Mouse (Mus musculus): ENCODE measurements around the gene Srrm4. TPM values are rescaled to one million over a fixed set of nuclear protein-coding genes. Genes with fewer than 3 reads are reported as not detected.

Gene Srrm4
- polyA plus RNA-seq, 1 experiment from 2014 or later = 6.4 TPM

DNA sequence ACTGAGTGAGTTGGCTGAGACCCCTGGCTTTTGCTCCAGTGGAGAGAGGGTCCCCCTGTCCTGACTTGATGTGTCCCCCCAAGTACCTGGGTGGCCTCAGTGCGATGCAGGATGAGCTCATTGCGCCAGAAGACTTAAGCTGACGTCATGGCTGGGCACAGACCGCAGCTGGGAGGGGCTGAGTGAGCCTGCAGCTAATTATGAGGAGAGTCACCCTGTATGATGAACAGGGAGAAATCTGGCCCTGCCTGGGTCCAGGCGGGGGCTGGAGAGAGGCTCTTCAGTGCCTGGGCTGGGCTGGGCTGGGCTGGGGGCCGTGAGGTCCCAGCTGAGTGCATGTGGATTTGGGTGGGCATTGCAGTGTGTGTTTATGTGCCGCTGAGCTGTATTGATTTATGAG, 166.3 kb downstream of the Srrm4 start:
- H3K27ac ChIP-seq = no peak overlapping the region
- 83% methylated on average over 7 of the region's 7 CpGs for WGBS
- H3K36me3 ChIP-seq (replicated peaks) = no peaks in the 10 kb centered on the region
- H3K4me1 ChIP-seq = peaks cover 43% of the 10 kb centered on the region
- H3K27me3 ChIP-seq (ENCODE audit: poor library complexity, severe bottlenecking) = peaks cover 28% of the 10 kb centered on the region
- H3K9me3 ChIP-seq = no peaks in the 10 kb centered on the region
- no peak for DNase-seq (ENCODE audit: extremely low spot score, low spot score)
- H3K4me3 ChIP-seq = no peak overlapping the region

DNA sequence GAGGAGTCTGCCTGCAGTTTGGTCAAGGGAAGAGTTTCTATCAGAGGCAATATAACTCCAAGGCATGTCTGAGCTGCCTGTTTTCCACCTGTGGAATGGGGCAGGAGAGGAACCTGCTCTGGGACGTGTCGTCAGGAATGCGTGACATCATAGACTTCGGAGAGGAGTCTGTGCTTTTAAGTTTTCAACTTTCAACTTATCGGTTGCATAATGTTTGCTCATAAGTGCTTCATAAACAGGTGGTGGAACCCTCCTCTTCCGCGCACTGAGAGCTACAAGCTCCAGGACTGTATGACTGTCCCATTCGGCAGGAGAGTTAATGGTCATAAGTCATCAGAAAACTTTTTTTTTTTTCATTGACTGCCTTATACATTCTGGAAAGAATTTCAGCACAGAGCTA, 167.9 kb downstream of the Srrm4 start:
- H3K9me3 ChIP-seq = no peaks in the 10 kb centered on the region
- peaks cover 51% of the 10 kb centered on the region for H3K4me1 ChIP-seq
- H3K27me3 ChIP-seq (ENCODE audit: poor library complexity, severe bottlenecking) = peaks cover 28% of the 10 kb centered on the region
- H3K27ac ChIP-seq = no peak overlapping the region
- H3K36me3 ChIP-seq (replicated peaks) = no peaks in the 10 kb centered on the region
- WGBS = 86% methylated on average over 8 of the region's 8 CpGs
- no peak overlapping the region for H3K4me3 ChIP-seq
- no peak for DNase-seq (ENCODE audit: extremely low spot score, low spot score)

GRCm38 (mm10) chr5:116422699-116423201, 168.9 kb downstream of the Srrm4 start, which contains the start of gene Hspb8:
Gene Hspb8 (minus strand): TSS chr5:116422864.
- Histone ChIP-seq H3K27ac (peak within 1 kb of the TSS; percentile 84), H3K4me3 (peak within 1 kb of the TSS; percentile 49), H3K36me3 (replicated peaks) (no peaks in the 10 kb centered on the region), H3K9me3 (no peaks in the 10 kb centered on the region), H3K4me1 (peaks cover 57% of the 10 kb centered on the region), H3K27me3 (ENCODE audit: poor library complexity, severe bottlenecking) (peaks cover 28% of the 10 kb centered on the region)
- peak; percentile 55 for DNase-seq (ENCODE audit: extremely low spot score, low spot score)
- whole genome bisulfite sequencing = under 1% methylated on average over 20 of the region's 20 CpGs

DNA sequence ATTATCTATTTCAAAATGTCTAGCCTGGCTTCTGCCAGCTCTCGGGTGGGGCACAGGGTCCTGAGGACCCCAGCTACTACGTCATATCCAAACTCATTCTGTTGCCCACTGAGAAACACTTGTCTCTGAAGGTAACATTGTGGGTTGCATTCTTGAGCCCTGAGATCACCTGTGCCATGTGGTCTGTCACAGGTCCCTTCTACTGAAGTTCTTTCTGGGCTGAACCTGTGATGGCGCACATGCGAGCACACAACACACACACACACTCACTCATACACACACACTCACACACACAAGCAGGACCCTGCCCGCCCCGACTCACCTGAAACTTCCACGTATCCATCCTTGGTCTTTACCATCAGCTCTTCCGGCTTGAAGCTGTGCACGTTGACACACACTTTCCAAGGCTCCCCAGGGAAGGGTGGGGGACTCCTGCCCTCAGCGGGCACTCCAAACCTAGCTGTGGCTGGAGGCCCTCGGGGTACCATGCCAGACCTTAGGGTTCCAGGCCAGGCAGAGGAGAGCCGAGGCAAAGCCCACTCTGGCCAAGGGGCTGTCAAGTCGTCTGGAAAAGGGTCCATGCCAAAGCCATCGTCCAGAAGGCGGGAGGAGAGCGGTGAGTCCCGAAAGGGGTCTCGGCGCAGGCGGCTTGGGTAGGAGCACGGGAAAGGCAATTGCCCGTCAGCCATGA, 169.7 kb downstream of the Srrm4 start:
- Histone ChIP-seq H3K9me3 (no peaks in the 10 kb centered on the region), H3K4me3 (peak overlapping the region; percentile 49), H3K4me1 (peaks cover 64% of the 10 kb centered on the region), H3K27ac (peak overlapping the region; percentile 84), H3K27me3 (ENCODE audit: poor library complexity, severe bottlenecking) (peaks cover 28% of the 10 kb centered on the region), H3K36me3 (replicated peaks) (no peaks in the 10 kb centered on the region)
- no peak for DNase-seq (ENCODE audit: extremely low spot score, low spot score)
- WGBS = 59% methylated on average over 22 of the region's 22 CpGs

GRCm38 (mm10) chr5:116420759-116421225, 170.8 kb downstream of the Srrm4 start:
- 5% methylated on average over 6 of the region's 6 CpGs for WGBS
- H3K36me3 ChIP-seq (replicated peaks) = no peaks in the 10 kb centered on the region
- H3K4me3 ChIP-seq = peak overlapping the region; percentile 24; the same call in 1 of the 2 replicates
- peaks cover 75% of the 10 kb centered on the region for H3K4me1 ChIP-seq
- peak overlapping the region; percentile 79 for H3K27ac ChIP-seq
- peak; percentile 67 for DNase-seq (ENCODE audit: extremely low spot score, low spot score)
- no peaks in the 10 kb centered on the region for H3K9me3 ChIP-seq
- H3K27me3 ChIP-seq (ENCODE audit: poor library complexity, severe bottlenecking) = peaks cover 28% of the 10 kb centered on the region

DNA sequence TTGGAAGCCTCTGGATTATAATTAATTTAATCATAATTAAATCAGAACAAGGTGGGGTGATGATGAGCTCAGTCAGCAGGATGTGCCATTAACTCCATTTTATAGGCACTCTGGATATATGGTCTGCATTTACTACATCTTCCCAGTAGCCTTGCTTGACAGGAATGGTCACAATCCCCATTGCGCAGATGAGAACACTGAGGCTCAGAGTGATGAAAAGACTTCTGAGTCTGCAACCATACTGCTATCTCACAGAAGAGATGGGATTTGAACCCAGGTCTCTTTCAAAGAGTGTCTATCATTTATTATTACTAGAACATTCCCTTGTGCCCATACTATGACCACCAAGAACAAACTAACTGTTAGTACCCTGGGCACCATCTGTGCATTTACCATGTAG, 171.4 kb downstream of the Srrm4 start:
- peaks cover 28% of the 10 kb centered on the region for H3K27me3 ChIP-seq (ENCODE audit: poor library complexity, severe bottlenecking)
- H3K4me1 ChIP-seq = peaks cover 78% of the 10 kb centered on the region
- peak overlapping the region; percentile 24; the same call in 1 of the 2 replicates for H3K4me3 ChIP-seq
- WGBS = 92% methylated on average over 1 of the region's 1 CpGs
- H3K9me3 ChIP-seq = no peaks in the 10 kb centered on the region
- peak overlapping the region; percentile 79 for H3K27ac ChIP-seq
- H3K36me3 ChIP-seq (replicated peaks) = no peaks in the 10 kb centered on the region
- no peak for DNase-seq (ENCODE audit: extremely low spot score, low spot score)

- Histone ChIP-seq H3K9me3 (no peaks in the 10 kb centered on the region), H3K4me1 (peaks cover 81% of the 10 kb centered on the region), H3K4me3 (no peak overlapping the region), H3K27me3 (ENCODE audit: poor library complexity, severe bottlenecking) (peaks cover 28% of the 10 kb centered on the region), H3K36me3 (replicated peaks) (0 out of 2 replicates have a peak, but pooled peaks cover 3% of the 10 kb centered on the region), H3K27ac (peak overlapping the region; percentile 79)
- WGBS = 50% methylated on average over 6 of the region's 6 CpGs
- no peak for DNase-seq (ENCODE audit: extremely low spot score, low spot score)
Observed at GRCm38 (mm10) chr5:116419322-116420045, 172.1 kb downstream of the Srrm4 start.

GRCm38 (mm10) chr5:116416208-116416607, 175.4 kb downstream of the Srrm4 start:
- no peak for DNase-seq (ENCODE audit: extremely low spot score, low spot score)
- 0 out of 2 replicates have a peak, but pooled peaks cover 8% of the 10 kb centered on the region for H3K27me3 ChIP-seq (ENCODE audit: poor library complexity, severe bottlenecking)
- H3K4me3 ChIP-seq = peak overlapping the region; percentile 24; the same call in 1 of the 2 replicates
- no peaks in the 10 kb centered on the region for H3K9me3 ChIP-seq
- peaks cover 88% of the 10 kb centered on the region for H3K4me1 ChIP-seq
- 0 out of 2 replicates have a peak, but pooled peaks cover 5% of the 10 kb centered on the region for H3K36me3 ChIP-seq (replicated peaks)
- WGBS = 13% methylated on average over 5 of the region's 5 CpGs
- H3K27ac ChIP-seq = peak overlapping the region; percentile 81

DNA sequence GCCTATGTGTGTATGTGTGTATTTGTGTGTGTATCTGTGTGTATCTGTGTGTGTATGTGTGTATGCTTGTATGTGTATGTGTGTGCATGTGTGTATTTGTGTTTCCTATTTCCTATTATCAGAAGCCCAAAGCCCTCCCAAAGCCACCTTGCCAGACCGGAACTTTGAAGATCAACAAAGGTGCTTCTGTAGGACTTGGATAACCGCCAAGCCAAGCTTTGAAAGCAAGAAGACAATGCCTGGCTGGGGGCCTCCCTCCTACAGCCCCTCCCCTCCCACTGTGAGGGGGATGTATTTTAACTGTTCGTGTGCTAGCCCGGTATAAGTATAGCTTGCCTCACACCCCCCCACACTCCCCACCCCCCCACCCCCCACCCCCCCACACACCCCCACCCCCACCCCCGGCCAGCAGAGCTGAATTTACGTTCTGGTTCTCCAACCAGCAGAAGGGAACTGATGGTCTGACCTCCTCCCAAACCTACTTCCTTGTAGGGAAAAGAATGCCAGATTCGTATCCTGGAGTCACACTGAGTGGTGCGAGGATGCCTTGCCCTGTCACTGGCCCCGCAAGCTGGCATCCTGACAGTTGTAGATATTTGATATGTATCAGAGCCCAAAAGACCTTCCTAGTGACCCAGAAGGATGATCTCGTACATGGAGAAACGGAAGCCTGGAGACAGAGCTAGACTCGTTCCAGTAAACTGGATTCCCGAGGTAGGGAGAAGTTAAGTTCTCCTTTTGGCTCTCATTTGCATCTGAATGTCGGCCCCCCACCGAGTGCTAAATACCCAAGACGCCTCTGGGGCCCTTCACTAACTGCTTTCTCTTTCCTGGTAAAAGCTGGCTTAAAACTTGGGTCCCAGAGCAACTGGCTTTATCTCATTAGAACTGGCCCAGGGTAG, 181.7 kb downstream of the Srrm4 start:
- H3K27ac ChIP-seq = peak overlapping the region; percentile 75
- peaks cover 74% of the 10 kb centered on the region for H3K4me1 ChIP-seq
- 0 out of 2 replicates have a peak, but pooled peaks cover 19% of the 10 kb centered on the region for H3K27me3 ChIP-seq (ENCODE audit: poor library complexity, severe bottlenecking)
- peak overlapping the region; percentile 32 for H3K4me3 ChIP-seq
- H3K9me3 ChIP-seq = no peaks in the 10 kb centered on the region
- peak; percentile 47 for DNase-seq (ENCODE audit: extremely low spot score, low spot score)
- WGBS = 1% methylated on average over 16 of the region's 16 CpGs
- 0 out of 2 replicates have a peak, but pooled peaks cover 5% of the 10 kb centered on the region for H3K36me3 ChIP-seq (replicated peaks)

- H3K4me1 ChIP-seq = peaks cover 67% of the 10 kb centered on the region
- WGBS = 53% methylated on average over 9 of the region's 9 CpGs
- H3K27ac ChIP-seq = peak overlapping the region; percentile 75
- no peak overlapping the region for H3K4me3 ChIP-seq
- H3K9me3 ChIP-seq = no peaks in the 10 kb centered on the region
- no peaks in the 10 kb centered on the region for H3K36me3 ChIP-seq (replicated peaks)
- 0 out of 2 replicates have a peak, but pooled peaks cover 16% of the 10 kb centered on the region for H3K27me3 ChIP-seq (ENCODE audit: poor library complexity, severe bottlenecking)
- DNase-seq (ENCODE audit: extremely low spot score, low spot score) = no peak
Observed at GRCm38 (mm10) chr5:116408965-116409364, 182.7 kb downstream of the Srrm4 start.

- Histone ChIP-seq H3K4me3 (no peak overlapping the region), H3K9me3 (no peaks in the 10 kb centered on the region), H3K27me3 (ENCODE audit: poor library complexity, severe bottlenecking) (0 out of 2 replicates have a peak, but pooled peaks cover 12% of the 10 kb centered on the region), H3K27ac (0 out of 2 replicates have a peak overlapping the region, but pooled peaks have one; percentile 20), H3K36me3 (replicated peaks) (no peaks in the 10 kb centered on the region), H3K4me1 (peaks cover 57% of the 10 kb centered on the region)
- WGBS = 61% methylated on average over 6 of the region's 6 CpGs
- no peak for DNase-seq (ENCODE audit: extremely low spot score, low spot score)
Observed at GRCm38 (mm10) chr5:116407936-116408335, 183.7 kb downstream of the Srrm4 start.

GRCm38 (mm10) chr5:116407321-116407720, 184.3 kb downstream of the Srrm4 start:
- DNase-seq (ENCODE audit: extremely low spot score, low spot score) = no peak

More at GRCm38 (mm10) chr5:116407321-116407720, 184.3 kb downstream of the Srrm4 start:
- no peak overlapping the region for H3K4me3 ChIP-seq
- H3K4me1 ChIP-seq = peaks cover 51% of the 10 kb centered on the region
- H3K27ac ChIP-seq = no peak overlapping the region
- H3K27me3 ChIP-seq (ENCODE audit: poor library complexity, severe bottlenecking) = 0 out of 2 replicates have a peak, but pooled peaks cover 12% of the 10 kb centered on the region
- H3K36me3 ChIP-seq (replicated peaks) = no peaks in the 10 kb centered on the region
- 29% methylated on average over 3 of the region's 4 CpGs for WGBS
- H3K9me3 ChIP-seq = no peaks in the 10 kb centered on the region
